Mouse (Mus musculus) ES-E14 (cell line): ENCODE results near the gene Plpp7.

ENCODE experiments used
- CHD2 ChIP-seq: IDR thresholded peaks from 2 replicates; pipeline ENCODE4 v1.6.1; 2014; ENCODE audit warnings: mild to moderate bottlenecking, low read depth, low read length, inconsistent platforms
- MAFK ChIP-seq: IDR thresholded peaks from 2 replicates; pipeline ENCODE4 v1.6.1; 2014; ENCODE audit warnings: mild to moderate bottlenecking, low read depth, low read length, inconsistent platforms; ENCODE audit not compliant: insufficient read depth
- ZC3H11A ChIP-seq: IDR thresholded peaks from 2 replicates; pipeline ENCODE4 v1.6.1; 2012; ENCODE audit warnings: low read depth, mild to moderate bottlenecking, inconsistent platforms, low read length, borderline replicate concordance
- ZNF384 ChIP-seq: IDR thresholded peaks from 2 replicates; pipeline ENCODE4 v1.6.1; 2012; ENCODE audit warnings: low read depth, low read length, inconsistent platforms

GRCm38 (mm10) chr2:32103557-32103956, 8.2 kb downstream of the Plpp7 start:
- TF ChIP-seq ZC3H11A: no peak
- no peak for TF ChIP-seq CHD2
- no peak for TF ChIP-seq MAFK
- TF ChIP-seq ZNF384: no peak
